Mouse (Mus musculus) urinary bladder, postnatal 10 days (tissue): Measurements from ENCODE around the gene Gsta3.
"Not testable (repeated sequence)": the region's sequence is repeated elsewhere in the genome, so short reads cannot be mapped to it uniquely, and the experiment has no call there.

Source experiments
- DNase-seq: peaks from one replicate; pipeline ENCODE4 v3.0.0; 2022; ENCODE audit warnings: low spot score

The Gsta3 gene

GRCm38 (mm10) chr1:21253303-21253650 lies 12.9 kb downstream of the Gsta3 start:
- DNase-seq: no peak

- DNase-seq: no peak
These were observed 13.5 kb downstream of the Gsta3 start for GRCm38 (mm10) chr1:21253856-21254255.

- no peak for DNase-seq
These were observed 15.4 kb downstream of the Gsta3 start for GRCm38 (mm10) chr1:21255625-21256345.

GRCm38 (mm10) chr1:21256391-21256790 lies 16.0 kb downstream of the Gsta3 start:
- DNase-seq: no peak

GRCm38 (mm10) chr1:21256871-21257270 lies 16.5 kb downstream of the Gsta3 start:
- DNase-seq: no peak

GRCm38 (mm10) chr1:21259981-21260380 lies 19.6 kb downstream of the Gsta3 start:
- not testable (repeated sequence) for DNase-seq

GRCm38 (mm10) chr1:21262401-21262800 lies 22.0 kb downstream of the Gsta3 start:
- DNase-seq: no peak

GRCm38 (mm10) chr1:21263986-21264385 lies 23.6 kb downstream of the Gsta3 start:
- DNase-seq: no peak

GRCm38 (mm10) chr1:21264747-21265146 lies 24.4 kb downstream of the Gsta3 start:
- DNase-seq: no peak

GRCm38 (mm10) chr1:21266766-21267165 lies 26.4 kb downstream of the Gsta3 start:
- DNase-seq: no peak

- not testable (repeated sequence) for DNase-seq
These were observed 27.1 kb downstream of the Gsta3 start for GRCm38 (mm10) chr1:21267466-21267865.

GRCm38 (mm10) chr1:21271343-21272055 lies 31.1 kb downstream of the Gsta3 start:
- DNase-seq: peak; percentile 50

GRCm38 (mm10) chr1:21272056-21272431 lies 31.7 kb downstream of the Gsta3 start:
- DNase-seq: no peak

- DNase-seq: no peak
These were observed 32.7 kb downstream of the Gsta3 start for GRCm38 (mm10) chr1:21273091-21273490.

- DNase-seq: no peak
These were observed 34.1 kb downstream of the Gsta3 start for GRCm38 (mm10) chr1:21274437-21275040.

- DNase-seq: not testable (repeated sequence)
These were observed 35.0 kb downstream of the Gsta3 start for GRCm38 (mm10) chr1:21275366-21275765.

- DNase-seq: not testable (repeated sequence)
These were observed 35.8 kb downstream of the Gsta3 start for GRCm38 (mm10) chr1:21276158-21276557.

- no peak for DNase-seq
These were observed 39.9 kb downstream of the Gsta3 start for GRCm38 (mm10) chr1:21280306-21280705.

GRCm38 (mm10) chr1:21284644-21285043 lies 44.3 kb downstream of the Gsta3 start:
- DNase-seq: not testable (repeated sequence)

GRCm38 (mm10) chr1:21291394-21291793 lies 51.0 kb downstream of the Gsta3 start:
- DNase-seq: no peak

GRCm38 (mm10) chr1:21292590-21292989 lies 52.2 kb downstream of the Gsta3 start:
- DNase-seq: no peak

- DNase-seq: no peak
These were observed 55.8 kb downstream of the Gsta3 start for GRCm38 (mm10) chr1:21296169-21296568.

GRCm38 (mm10) chr1:21298114-21298513 lies 57.7 kb downstream of the Gsta3 start:
- no peak for DNase-seq
